Mouse (Mus musculus) liver, embryonic 11.5 days (tissue): ENCODE measurements around the gene Lmntd2. TPM values are rescaled to one million over a fixed set of nuclear protein-coding genes. Genes with fewer than 3 reads are reported as not detected.
A peak's percentile ranks its signal among the peaks of the same experiment; 100 is the strongest.

Source experiments
- ATAC-seq: fragments of 200-750 bp; cut with Nextera tagmentation; replicated peaks from 2 replicates; pipeline ENCODE4 v1.8.0; 2017; ENCODE audit warnings: moderate number of reproducible peaks, mild to moderate bottlenecking, moderate TSS enrichment, moderate library complexity; ENCODE audit not compliant: low FRiP score
- DNase-seq: peaks from one replicate; pipeline ENCODE4 v3.0.0-alpha.2; 2017; ENCODE audit warnings: low spot score
- H3K27ac ChIP-seq: fragments of 300-500 bp; sonication (generic); 2 replicates; pipeline ENCODE4 v1.5.1; 2014; ENCODE audit warnings: mild to moderate bottlenecking, low read depth, low read length, control low read depth
- H3K27me3 ChIP-seq: fragments of 300-500 bp; sonication (generic); replicated peaks from 2 replicates; pipeline ENCODE4 v1.6.1; 2014; ENCODE audit warnings: low read length, mixed read lengths; ENCODE audit not compliant: control insufficient read depth, insufficient read depth
- H3K36me3 ChIP-seq: fragments of 300-500 bp; sonication (generic); 2 replicates; pipeline ENCODE4 v1.6.1; 2014; ENCODE audit warnings: mild to moderate bottlenecking, low read length, moderate library complexity, mixed read lengths; ENCODE audit not compliant: control insufficient read depth, insufficient read depth
- H3K4me1 ChIP-seq: fragments of 300-500 bp; sonication (generic); replicated peaks from 2 replicates; pipeline ENCODE4 v1.6.1; 2014; ENCODE audit warnings: low read length, mixed read lengths; ENCODE audit not compliant: control insufficient read depth, insufficient read depth
- H3K4me2 ChIP-seq: fragments of 300-500 bp; sonication (generic); 2 replicates; pipeline ENCODE4 v1.6.1; 2014; ENCODE audit warnings: mild to moderate bottlenecking, control low read depth, moderate library complexity
- H3K4me3 ChIP-seq: fragments of 300-500 bp; sonication (generic); 2 replicates; pipeline ENCODE4 v1.5.1; 2014; ENCODE audit warnings: low read depth, low read length, control low read depth
- H3K9ac ChIP-seq: fragments of 300-500 bp; sonication (generic); 2 replicates; pipeline ENCODE4 v1.6.1; 2014; ENCODE audit warnings: low read depth, low read length, control low read depth
- H3K9me3 ChIP-seq: fragments of 300-500 bp; sonication (generic); 2 replicates; pipeline ENCODE4 v1.6.1; 2016; ENCODE audit warnings: low read length, inconsistent platforms, mixed read lengths; ENCODE audit not compliant: control insufficient read depth
- WGBS: fragments of 180-500 bp; shearing (Covaris S2); extraction: QIAGEN DNeasy Blood & Tissue Kit; methylation state at CpG from one replicate; pipeline ENCODE4 v1.1.7; 2014; 5-methylcytosine and 5-hydroxymethylcytosine counted together
- polyA plus RNA-seq: library from polyadenylated mRNA; unstranded; fragments of >200 nt; fragmentation: Nextera tagmentation; extraction: Ambion mirVana; gene quantifications from 2 replicates; pipeline ENCODE4 v1.2.1, GENCODE M21; 2014

Lmntd2 gene
- polyA plus RNA-seq, 1 experiment from 2014 or later, result 2.6 TPM

GRCm38 (mm10) chr7:141228279-141229067, 14.6 kb upstream of the Lmntd2 start, which contains the start of gene Phrf1:
Phrf1 (plus strand) TSS chr7:141228784.
- Histone ChIP-seq H3K4me3 (peak within 1 kb of the TSS; percentile 98), H3K27ac (peak within 1 kb of the TSS; percentile 87), H3K36me3 (peaks cover 20% of the 10 kb centered on the region), H3K9ac (peak within 1 kb of the TSS; percentile 99), H3K4me2 (peak within 1 kb of the TSS; percentile 98), H3K27me3 (no peaks in the 10 kb centered on the region), H3K9me3 (no peaks in the 10 kb centered on the region), H3K4me1 (peaks cover 15% of the 10 kb centered on the region)
- ATAC-seq (peak; percentile 90), DNase-seq (peak; percentile 93)
- under 1% methylated on average over 76 of the region's 76 CpGs for WGBS

GRCm38 (mm10) chr7:141227796-141228195, 13.9 kb upstream of the Lmntd2 start:
- peaks cover 13% of the 10 kb centered on the region for H3K36me3 ChIP-seq
- H3K4me1 ChIP-seq, result peaks cover 15% of the 10 kb centered on the region
- H3K27ac ChIP-seq, result no peak overlapping the region
- H3K27me3 ChIP-seq, result no peaks in the 10 kb centered on the region
- peak; percentile 6; the same call in 1 of the 2 replicates for ATAC-seq
- H3K9ac ChIP-seq, result no peak overlapping the region
- H3K4me3 ChIP-seq, result peak overlapping the region; percentile 98
- DNase-seq, result no peak
- 79% methylated on average over 4 of the region's 4 CpGs for WGBS
- no peaks in the 10 kb centered on the region for H3K9me3 ChIP-seq
- H3K4me2 ChIP-seq, result peak overlapping the region; percentile 98

- Histone ChIP-seq H3K4me3 (no peak overlapping the region), H3K27me3 (no peaks in the 10 kb centered on the region), H3K4me2 (no peak overlapping the region), H3K36me3 (peaks cover under 1% of the 10 kb centered on the region; the same call in 1 of the 2 replicates), H3K27ac (no peak overlapping the region), H3K4me1 (peaks cover 23% of the 10 kb centered on the region), H3K9ac (no peak overlapping the region), H3K9me3 (no peaks in the 10 kb centered on the region)
- 79% methylated on average over 6 of the region's 6 CpGs for WGBS
- ATAC-seq, result no peak
- no peak for DNase-seq
Measured at GRCm38 (mm10) chr7:141226535-141226934, 12.7 kb upstream of the Lmntd2 start.

GRCm38 (mm10) chr7:141222696-141223215, 8.9 kb upstream of the Lmntd2 start:
- Histone ChIP-seq H3K36me3 (peaks cover 10% of the 10 kb centered on the region; the same call in 1 of the 2 replicates), H3K9me3 (no peaks in the 10 kb centered on the region), H3K4me2 (peak overlapping the region; percentile 97), H3K4me3 (no peak overlapping the region), H3K27me3 (no peaks in the 10 kb centered on the region), H3K9ac (no peak overlapping the region), H3K4me1 (peaks cover 30% of the 10 kb centered on the region), H3K27ac (peak overlapping the region; percentile 89)
- WGBS, result 88% methylated on average over 4 of the region's 4 CpGs
- ATAC-seq, result no peak
- no peak for DNase-seq

GRCm38 (mm10) chr7:141222126-141222467, 8.2 kb upstream of the Lmntd2 start:
- WGBS, result 15% methylated on average over 8 of the region's 8 CpGs
- H3K9me3 ChIP-seq, result no peaks in the 10 kb centered on the region
- H3K36me3 ChIP-seq, result peaks cover 11% of the 10 kb centered on the region; the same call in 1 of the 2 replicates
- H3K4me3 ChIP-seq, result peak overlapping the region; percentile 79
- peaks cover 35% of the 10 kb centered on the region for H3K4me1 ChIP-seq
- DNase-seq (no peak), ATAC-seq (peak; percentile 8; the same call in 1 of the 2 replicates)
- H3K4me2 ChIP-seq, result peak overlapping the region; percentile 97
- peak overlapping the region; percentile 89 for H3K27ac ChIP-seq
- H3K27me3 ChIP-seq, result no peaks in the 10 kb centered on the region
- peak overlapping the region; percentile 72 for H3K9ac ChIP-seq

- peak; percentile 96 for ATAC-seq
- 8% methylated on average over 44 of the region's 44 CpGs for WGBS
Measured at GRCm38 (mm10) chr7:141221249-141222125, 7.6 kb upstream of the Lmntd2 start.

GRCm38 (mm10) chr7:141220377-141220776, 6.5 kb upstream of the Lmntd2 start:
- DNase-seq, result no peak
- Histone ChIP-seq H3K9ac (peak overlapping the region; percentile 92), H3K4me3 (peak overlapping the region; percentile 79), H3K4me1 (peaks cover 44% of the 10 kb centered on the region), H3K36me3 (peaks cover 11% of the 10 kb centered on the region; the same call in 1 of the 2 replicates), H3K27ac (peak overlapping the region; percentile 89), H3K4me2 (peak overlapping the region; percentile 97), H3K9me3 (no peaks in the 10 kb centered on the region), H3K27me3 (no peaks in the 10 kb centered on the region)
- no peak for ATAC-seq
- WGBS, result 71% methylated on average over 1 of the region's 1 CpGs

More at GRCm38 (mm10) chr7:141221249-141222125, 7.6 kb upstream of the Lmntd2 start:
- Histone ChIP-seq H3K4me3 (peak overlapping the region; percentile 79), H3K27me3 (no peaks in the 10 kb centered on the region), H3K27ac (peak overlapping the region; percentile 89), H3K4me1 (peaks cover 41% of the 10 kb centered on the region), H3K9ac (peak overlapping the region; percentile 92), H3K4me2 (peak overlapping the region; percentile 97), H3K36me3 (peaks cover 11% of the 10 kb centered on the region; the same call in 1 of the 2 replicates), H3K9me3 (no peaks in the 10 kb centered on the region)
- DNase-seq, result peak; percentile 100

GRCm38 (mm10) chr7:141219558-141220099, 5.7 kb upstream of the Lmntd2 start:
- WGBS, result 96% methylated on average over 1 of the region's 1 CpGs
- H3K27ac ChIP-seq, result peak overlapping the region; percentile 89; the same call in 1 of the 2 replicates
- H3K27me3 ChIP-seq, result no peaks in the 10 kb centered on the region
- no peak overlapping the region; the same call in 1 of the 2 replicates for H3K4me3 ChIP-seq
- no peaks in the 10 kb centered on the region for H3K9me3 ChIP-seq
- H3K9ac ChIP-seq, result peak overlapping the region; percentile 92
- peaks cover 50% of the 10 kb centered on the region for H3K4me1 ChIP-seq
- DNase-seq, result no peak
- H3K36me3 ChIP-seq, result peaks cover 11% of the 10 kb centered on the region; the same call in 1 of the 2 replicates
- ATAC-seq, result no peak
- H3K4me2 ChIP-seq, result peak overlapping the region; percentile 97
